Mouse (Mus musculus): ENCODE measurements at regions not wholly inside any gene's neighbourhood (a gene's known extent, or its start where the extent isn't known, plus 50 kb on each side); places are given as distances from the start of the nearest gene placed in this dataset.

DNA sequence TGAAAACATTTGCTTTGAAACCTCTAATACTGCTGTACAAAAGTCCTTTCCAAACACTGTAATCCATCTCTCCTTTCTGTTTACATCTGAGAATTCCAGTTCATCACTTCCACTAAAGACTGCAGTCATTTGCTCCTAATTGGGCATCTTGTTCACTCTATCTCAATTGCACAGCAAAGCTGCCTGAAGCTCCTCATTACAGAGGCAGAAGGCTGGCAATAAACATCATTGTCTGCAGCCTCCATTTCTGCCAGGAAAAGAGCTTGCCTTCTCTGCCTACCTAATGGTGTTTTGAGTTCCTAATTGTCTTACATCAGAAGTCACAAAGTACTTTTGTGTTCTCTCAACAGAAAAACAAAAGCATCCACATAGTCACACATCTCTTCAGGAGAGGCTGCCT lies 207.7 kb downstream of the Kcnj2 start:
- in situ Hi-C loops (cut with MboI, MseI), result no loop called here

DNA sequence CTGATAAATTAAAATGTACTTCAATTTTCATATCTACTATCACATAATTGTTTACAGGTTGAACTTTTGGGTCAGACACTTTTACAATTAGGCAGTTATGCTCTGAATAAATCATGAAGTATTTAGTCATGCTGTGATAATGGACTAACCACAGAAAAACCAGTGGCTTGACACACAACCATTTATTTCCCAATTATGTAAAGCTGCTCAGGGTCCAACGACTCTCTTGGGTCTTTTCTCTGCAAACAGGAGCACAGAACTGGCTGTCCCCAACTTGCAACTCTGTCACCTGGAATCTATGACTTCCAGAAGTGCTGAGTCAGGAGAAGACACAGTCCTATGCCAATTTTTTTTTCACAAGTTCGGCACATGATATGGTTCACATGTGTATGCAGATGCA lies 214.8 kb downstream of the Kcnj2 start:
- in situ Hi-C loops (cut with MboI, MseI), result no loop called here

DNA sequence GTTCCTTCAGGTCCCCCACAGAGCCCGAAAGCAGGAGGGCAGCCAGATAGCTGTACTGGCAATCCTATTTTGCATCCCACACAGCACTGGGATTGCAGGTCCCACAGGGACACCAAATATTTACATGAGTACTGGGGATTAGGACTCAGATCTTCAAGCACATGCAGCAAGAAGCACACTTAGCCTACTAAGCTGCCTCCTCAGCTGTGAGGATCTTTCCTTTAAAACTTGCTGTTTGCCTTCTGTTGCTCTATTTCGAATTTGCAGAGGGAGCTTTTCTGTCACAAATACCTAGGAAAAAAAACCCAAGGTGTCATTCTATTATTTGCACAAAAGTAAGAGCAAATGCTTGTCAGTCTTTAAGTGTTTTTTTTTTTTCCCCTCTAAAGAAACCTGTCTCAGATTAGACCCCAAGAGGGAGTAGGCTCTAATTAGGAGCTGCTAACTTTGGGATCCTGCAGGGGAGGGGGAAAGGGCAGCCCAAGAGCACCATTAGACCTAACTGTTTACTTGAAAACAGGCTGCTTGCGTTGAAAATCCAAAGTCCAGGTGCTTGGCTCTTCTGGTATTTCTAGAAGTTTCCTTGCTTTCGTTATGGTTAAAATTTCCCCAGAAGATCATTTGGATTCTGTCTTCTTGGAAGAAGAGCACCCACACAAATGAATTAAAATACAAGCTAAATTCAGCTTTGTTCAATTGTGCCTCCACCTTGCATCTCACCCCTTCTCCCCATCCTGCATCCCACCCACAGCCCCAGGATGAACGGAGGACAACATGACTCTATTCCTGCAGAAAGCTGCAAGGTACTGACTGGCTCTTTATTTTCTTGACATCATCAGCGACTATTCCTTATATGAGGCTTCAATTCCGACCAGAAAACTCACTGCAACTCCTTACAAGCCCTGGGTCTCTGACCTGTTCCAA lies 215.5 kb downstream of the Kcnj2 start:
- in situ Hi-C loops (cut with MboI, MseI), result no loop called here

DNA sequence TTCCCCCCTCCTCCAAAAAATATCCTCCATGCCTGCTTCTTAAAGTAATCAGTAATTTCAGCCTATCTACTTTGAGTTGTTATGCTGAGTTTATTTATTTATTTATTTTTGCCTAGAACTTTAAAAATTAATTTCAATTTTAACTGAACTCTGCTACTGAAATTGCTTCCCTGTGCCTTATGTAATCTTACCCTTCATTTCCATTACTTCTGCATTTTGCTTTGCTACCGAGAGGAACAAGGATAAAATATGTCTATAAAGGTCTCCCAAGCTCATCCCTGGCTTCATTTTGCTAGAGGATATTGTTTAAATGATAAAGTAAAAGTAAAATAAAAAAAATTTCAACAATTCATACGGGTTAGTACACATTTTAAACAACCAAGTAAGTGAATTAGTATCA lies 216.3 kb downstream of the Kcnj2 start:
- in situ Hi-C loops (cut with MboI, MseI), result no loop called here

GRCm38 (mm10) chr11:111290537-111290936 lies 224.6 kb downstream of the Kcnj2 start:
- in situ Hi-C loops (cut with MboI, MseI), result loop anchor here in 1 of 2 experiments (10.0 kb wide), 1 partner anchor 1086 kb away; no protein-coding TSS in a partner anchor

GRCm38 (mm10) chr11:111296309-111296721 lies 230.4 kb downstream of the Kcnj2 start:
- in situ Hi-C loops (cut with MboI, MseI), result loop anchor here in 1 of 2 experiments (10.0 kb wide), 1 partner anchor 1092 kb away; no protein-coding TSS in a partner anchor

- in situ Hi-C loops (cut with MboI, MseI), result no loop called here
Observed at GRCm38 (mm10) chr11:111312802-111313201, 246.8 kb downstream of the Kcnj2 start.

- in situ Hi-C loops (cut with MboI, MseI), result no loop called here
Observed at GRCm38 (mm10) chr11:111313566-111313965, 247.6 kb downstream of the Kcnj2 start.

- in situ Hi-C loops (cut with MboI, MseI), result no loop called here
Observed at GRCm38 (mm10) chr11:111321576-111321975, 255.6 kb downstream of the Kcnj2 start.

- in situ Hi-C loops (cut with MboI, MseI), result no loop called here
Observed at GRCm38 (mm10) chr11:111324453-111325010, 258.6 kb downstream of the Kcnj2 start.

- in situ Hi-C loops (cut with MboI, MseI), result no loop called here
Observed at GRCm38 (mm10) chr11:111326915-111327314, 261.0 kb downstream of the Kcnj2 start.

GRCm38 (mm10) chr11:111328258-111328657 lies 262.3 kb downstream of the Kcnj2 start:
- in situ Hi-C loops (cut with MboI, MseI), result no loop called here

- in situ Hi-C loops (cut with MboI, MseI), result no loop called here
Observed at GRCm38 (mm10) chr11:111331592-111331991, 265.6 kb downstream of the Kcnj2 start.

- in situ Hi-C loops (cut with MboI, MseI), result no loop called here
Observed at GRCm38 (mm10) chr11:111333021-111333420, 267.1 kb downstream of the Kcnj2 start.

DNA sequence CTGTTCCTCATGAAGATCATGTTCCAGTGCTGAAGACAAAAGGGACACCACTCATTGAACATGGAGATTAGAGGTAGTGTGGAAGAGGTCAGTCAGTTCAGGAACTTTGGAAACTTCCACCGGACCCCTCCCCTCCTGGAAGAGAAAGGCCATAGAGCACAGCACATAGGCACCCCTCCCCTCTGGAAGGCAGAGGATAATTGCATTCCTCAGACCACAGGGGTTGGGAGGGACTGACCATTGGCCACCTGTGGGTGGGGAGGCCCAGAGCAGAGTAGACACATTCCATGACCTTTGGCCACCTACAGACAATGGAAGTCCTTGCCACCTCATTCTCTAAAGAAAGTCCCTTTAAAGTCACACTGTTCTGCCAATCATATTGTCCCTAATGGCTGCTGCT lies 281.6 kb downstream of the Kcnj2 start:
- in situ Hi-C loops (cut with MboI, MseI), result no loop called here

GRCm38 (mm10) chr11:111350028-111350427 lies 284.1 kb downstream of the Kcnj2 start:
- in situ Hi-C loops (cut with MboI, MseI), result no loop called here

GRCm38 (mm10) chr11:111363363-111363762 lies 297.4 kb downstream of the Kcnj2 start:
- in situ Hi-C loops (cut with MboI, MseI), result no loop called here

GRCm38 (mm10) chr11:111377165-111377564 lies 311.2 kb downstream of the Kcnj2 start:
- in situ Hi-C loops (cut with MboI, MseI), result no loop called here

GRCm38 (mm10) chr11:111379842-111380241 lies 313.9 kb downstream of the Kcnj2 start:
- in situ Hi-C loops (cut with MboI, MseI), result no loop called here

DNA sequence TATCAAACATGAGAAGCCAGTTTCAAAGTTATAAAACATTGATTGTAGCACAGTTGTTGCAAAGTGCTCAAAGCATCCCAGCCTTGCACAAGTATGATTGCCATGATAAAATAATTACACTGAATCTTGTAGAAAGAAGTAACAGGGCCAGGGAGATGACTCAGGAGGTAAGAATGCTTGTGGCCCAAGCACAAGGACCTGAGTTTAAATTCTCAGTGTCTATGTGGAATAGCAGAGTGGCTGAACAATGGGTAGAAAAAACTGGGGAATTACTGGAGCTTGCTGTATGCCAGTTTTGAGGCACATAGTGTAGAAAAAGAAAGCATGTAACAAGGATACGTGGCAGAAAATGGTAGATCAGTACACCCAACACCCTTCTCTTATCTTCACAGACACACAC lies 332.7 kb downstream of the Kcnj2 start:
- in situ Hi-C loops (cut with MboI, MseI), result no loop called here

DNA sequence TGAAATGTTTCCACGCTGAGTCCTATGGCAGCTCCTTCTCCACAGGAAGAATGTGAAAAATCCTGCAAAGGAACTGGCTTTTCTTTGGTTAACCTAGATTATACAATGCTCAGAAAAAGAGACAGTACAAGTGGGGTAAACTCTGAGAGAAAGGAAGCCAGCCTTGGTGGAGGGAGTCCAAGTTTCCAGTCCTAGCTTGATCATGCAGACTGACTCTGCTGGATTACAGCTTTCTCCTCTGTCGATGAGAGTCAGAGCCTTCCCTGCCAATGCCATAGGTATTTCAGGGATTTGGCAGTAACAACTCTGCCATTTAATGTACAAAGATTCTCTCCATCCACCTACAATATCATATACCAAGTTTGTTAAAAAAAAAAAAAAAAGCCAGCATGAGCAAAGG lies 343.3 kb downstream of the Kcnj2 start:
- in situ Hi-C loops (cut with MboI, MseI), result no loop called here

DNA sequence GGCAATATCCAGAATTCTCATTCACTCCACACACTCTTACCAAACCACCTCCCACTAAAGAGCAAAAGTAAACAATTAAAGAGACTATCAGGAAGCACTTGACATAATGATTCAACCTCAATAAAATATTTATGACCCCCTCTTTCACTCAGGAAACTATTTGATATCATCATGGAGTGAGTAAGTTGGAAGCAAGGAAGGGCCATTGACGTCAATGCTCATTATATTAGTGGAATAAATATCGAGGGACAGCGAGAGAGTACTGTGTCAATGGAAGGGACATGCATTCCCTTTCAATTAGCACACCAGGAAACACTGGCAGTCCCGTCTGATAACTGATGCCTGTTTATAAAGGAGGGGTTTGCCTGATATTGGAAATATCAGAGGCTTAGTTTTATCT lies 358.9 kb downstream of the Kcnj2 start:
- in situ Hi-C loops (cut with MboI, MseI), result loop anchor here in 1 of 2 experiments (25.0 kb wide), 1 partner anchor 1063 kb away; no protein-coding TSS in a partner anchor

DNA sequence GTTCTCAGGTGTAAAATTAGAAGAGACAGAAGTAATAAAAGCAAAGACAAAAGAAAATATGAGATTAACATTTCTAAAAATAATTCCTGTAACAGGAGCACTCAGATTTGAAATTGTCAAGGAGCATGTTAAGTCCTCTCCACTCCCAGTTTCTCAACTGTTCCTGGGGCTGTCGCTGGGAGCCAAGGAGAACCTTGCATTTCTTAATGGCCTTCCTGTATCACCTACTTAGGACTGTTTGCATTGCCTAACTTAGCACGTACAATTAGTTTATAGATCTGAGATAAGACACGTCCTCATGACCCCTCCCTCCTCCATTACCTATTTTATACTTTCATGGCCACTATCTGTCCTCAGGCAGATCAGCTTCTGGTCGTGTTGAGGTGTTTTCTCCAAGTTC lies 360.8 kb downstream of the Kcnj2 start:
- in situ Hi-C loops (cut with MboI, MseI), result loop anchor here in 1 of 2 experiments (25.0 kb wide), 1 partner anchor 1064 kb away; no protein-coding TSS in a partner anchor

Measured in T-helper 17 cell (primary cell).